Mouse (Mus musculus) B cell, adult 2 months (primary cell): ENCODE data around the gene Spc24.

Source experiments
- DNase-seq, 2 experiments: peaks; one replicate each; pipeline ENCODE4 v3.0.0; 2022

Spc24 gene

DNA sequence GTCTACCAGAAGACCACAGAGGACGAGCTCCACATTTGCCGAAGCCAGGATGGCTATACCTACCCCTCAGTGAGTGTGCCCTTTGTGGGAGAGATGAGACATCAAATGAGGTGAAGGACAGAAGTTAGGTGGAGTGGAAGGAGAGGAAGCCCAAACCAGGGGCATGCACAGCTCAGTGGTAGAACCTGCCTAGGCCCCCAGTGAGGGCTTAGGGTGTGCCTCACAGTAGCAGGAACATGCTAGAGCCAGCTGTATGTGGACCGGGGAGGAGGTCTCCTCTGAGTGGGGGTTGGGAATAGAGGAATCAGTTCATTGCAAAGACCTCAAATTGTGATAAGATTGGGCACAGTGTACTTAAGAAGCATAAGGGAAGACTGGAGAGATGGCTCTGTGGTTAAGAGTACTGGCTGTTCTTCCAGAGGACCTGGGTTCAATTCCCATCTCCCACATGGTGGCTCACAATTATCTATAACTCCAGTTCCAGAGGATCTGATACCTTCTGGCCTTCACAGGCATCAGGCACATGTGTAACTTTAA is 12.8 kb downstream of the Spc24 start:
- no peak for DNase-seq

DNA sequence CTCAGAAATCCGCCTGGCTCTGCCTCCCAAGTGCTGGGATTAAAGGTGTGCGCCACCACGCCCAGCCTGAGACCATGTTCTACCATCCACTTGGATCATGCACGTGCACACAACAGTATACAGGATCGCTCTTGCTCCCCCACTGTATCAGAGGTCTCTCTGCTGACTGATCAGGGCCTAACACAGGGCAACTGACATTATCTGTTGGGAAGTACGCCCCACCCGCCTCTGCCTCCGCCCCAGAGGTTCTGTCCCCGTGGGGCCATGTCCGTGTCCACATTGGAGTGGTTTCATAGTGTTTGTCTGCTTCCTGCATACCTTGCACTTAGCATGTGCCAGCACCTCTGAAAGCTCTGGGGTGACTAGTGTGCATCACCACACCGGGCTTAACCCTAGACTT is 18.6 kb downstream of the Spc24 start:
- DNase-seq = no peak

DNA sequence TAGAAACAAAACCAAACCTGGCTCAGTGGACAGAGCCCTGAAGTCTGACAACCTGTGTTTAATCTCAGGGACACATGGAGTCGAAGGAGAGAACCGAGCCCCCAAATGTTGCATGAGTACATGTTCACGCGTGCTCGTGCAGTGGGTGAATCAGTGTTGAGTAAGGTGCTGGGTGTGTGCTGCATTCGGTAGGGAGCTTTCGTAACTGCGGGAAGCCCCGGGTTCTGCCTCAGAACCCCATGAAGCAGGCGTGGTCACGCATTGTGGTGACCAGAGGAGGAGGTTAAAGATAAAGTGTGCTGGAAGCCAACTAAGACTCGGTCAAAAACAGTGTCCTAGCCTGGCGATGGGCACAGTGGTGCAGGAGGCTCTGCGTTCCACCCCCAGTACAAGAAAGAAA is 19.7 kb downstream of the Spc24 start:
- DNase-seq = no peak

DNA sequence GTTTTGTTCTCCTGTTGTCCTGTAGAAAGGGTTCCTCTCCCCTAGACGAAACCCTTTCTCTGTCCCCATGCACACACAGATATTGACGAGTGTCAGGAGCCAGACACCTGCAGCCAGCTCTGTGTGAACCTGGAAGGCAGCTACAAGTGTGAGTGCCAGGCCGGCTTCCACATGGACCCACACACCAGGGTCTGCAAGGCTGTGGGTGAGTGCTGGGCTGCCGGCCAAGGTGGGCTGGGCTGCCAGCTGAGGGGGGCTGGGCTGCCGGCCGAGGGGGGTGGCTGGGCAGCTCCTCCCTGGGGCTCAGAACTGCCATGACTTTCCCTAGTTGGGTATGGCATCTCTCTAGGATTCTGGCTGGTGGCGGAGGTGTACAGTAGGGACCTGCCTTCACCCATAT is 21.3 kb downstream of the Spc24 start:
- DNase-seq = no peak

DNA sequence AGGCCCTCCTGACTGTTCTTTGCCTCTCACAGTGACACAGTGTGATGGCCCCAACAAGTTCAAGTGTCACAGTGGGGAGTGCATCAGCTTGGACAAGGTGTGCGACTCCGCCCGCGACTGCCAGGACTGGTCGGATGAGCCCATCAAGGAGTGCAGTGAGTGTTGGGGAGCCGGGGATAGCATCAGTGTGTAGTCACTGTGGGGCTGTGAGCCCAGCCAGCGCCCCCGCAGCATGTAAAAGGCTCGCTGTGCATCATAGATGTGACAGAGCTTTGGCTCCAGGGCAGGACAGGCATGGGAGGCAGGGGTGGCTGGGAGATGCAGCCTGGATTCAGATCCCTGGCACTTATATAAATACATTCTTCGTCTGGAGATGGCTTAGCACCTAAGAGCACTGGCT is 22.9 kb downstream of the Spc24 start:
- no peak for DNase-seq

DNA sequence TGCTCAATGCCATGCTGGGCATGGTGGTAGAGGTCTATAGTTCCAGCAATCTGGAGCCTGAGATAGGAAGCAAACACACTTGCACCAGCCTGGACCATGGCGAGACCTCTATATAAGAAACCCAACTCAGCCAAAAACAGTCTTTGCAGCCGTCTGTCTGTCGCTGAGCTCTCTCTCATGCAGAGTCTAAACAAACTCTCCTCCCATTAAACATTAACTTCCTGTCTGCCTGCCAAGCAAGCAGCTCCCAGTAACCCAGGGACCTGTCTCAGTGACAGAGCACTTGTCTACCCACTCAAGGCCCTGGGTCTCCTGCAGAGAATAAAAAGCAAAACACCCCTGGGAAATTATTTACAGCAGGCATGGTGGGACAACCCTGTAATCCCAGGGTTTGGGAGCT is 23.5 kb downstream of the Spc24 start:
- no peak for DNase-seq

DNA sequence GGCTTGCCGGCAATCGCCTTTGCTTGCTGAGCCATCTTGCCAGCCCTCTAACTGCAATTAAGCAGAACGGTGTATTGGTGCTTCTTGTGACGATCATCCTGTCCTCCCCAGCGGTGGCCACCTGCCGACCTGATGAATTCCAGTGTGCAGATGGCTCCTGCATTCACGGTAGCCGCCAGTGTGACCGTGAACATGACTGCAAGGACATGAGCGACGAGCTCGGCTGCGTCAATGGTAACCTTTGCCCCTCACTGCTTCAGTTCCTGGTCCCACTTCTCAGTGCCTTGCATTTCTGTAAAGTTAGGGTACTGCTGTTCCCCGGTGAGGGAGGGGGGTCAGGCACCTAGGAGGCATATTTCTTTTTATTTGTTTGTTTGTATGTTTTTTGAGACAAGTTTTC is 25.0 kb downstream of the Spc24 start:
- DNase-seq = no peak

DNA sequence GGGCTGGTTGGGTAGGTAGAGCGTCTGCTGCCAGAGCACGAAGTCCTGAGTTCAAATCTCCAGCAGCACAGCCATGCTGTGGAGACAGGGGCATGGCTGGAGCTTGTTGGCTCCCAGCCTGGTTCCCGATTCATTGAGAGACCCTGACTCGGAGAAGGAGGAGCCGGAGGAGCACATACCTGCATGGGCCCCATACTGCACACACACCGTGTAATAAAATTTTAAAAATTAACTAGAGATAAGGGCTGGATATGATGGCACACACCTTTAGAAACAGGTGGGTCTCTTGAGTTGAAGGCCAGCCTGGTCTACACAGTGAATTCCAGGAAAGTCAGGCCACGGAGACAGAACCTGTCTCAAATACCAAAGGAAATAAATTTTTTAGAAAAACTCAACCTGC is 26.1 kb downstream of the Spc24 start:
- no peak for DNase-seq

DNA sequence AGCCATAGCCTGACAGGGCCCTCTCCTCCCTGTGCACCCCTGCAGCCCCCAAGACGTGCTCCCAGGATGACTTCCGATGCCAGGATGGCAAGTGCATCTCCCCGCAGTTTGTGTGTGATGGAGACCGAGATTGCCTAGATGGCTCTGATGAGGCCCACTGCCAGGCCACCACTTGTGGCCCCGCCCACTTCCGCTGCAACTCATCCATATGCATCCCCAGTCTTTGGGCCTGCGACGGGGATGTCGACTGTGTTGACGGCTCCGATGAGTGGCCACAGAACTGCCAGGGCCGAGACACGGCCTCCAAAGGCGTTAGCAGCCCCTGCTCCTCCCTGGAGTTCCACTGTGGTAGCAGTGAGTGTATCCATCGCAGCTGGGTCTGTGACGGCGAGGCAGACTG is 26.7 kb downstream of the Spc24 start:
- no peak for DNase-seq

DNA sequence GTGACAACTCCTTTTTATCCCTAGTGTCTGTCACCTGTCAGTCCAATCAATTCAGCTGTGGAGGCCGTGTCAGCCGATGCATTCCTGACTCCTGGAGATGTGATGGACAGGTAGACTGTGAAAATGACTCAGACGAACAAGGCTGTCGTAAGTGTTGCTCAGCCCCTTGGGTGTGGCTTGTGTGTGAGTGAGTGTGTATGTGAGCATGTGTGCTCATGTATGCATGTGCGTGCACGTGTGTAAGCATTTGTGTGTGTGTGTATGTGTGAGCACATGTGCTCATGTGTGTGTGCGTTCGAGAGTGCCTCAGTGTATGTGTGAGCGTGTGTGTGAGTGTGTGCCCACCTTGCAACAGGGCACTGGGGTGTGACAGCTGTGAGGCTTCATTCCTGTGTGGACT is 27.8 kb downstream of the Spc24 start:
- no peak for DNase-seq

DNA sequence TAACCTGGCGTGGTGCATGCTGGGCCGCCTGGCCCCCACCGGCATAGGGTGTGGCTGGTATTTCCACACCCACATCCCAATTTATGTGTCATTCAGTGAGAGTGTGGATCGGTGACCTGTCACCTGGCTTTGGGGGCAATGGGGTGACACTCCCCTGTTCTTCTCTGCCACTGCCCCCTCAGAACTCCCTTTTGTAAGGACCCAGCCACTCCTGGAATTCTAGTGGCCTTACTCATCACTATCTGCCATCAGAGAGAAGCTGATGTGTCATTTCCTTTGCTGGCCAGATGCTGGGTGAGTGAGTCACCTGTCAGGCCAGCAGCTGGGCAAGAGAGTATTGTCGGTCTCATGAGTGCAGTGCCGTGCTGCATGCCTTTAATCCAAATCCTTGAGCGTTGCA is 30.8 kb downstream of the Spc24 start:
- no peak for DNase-seq

DNA sequence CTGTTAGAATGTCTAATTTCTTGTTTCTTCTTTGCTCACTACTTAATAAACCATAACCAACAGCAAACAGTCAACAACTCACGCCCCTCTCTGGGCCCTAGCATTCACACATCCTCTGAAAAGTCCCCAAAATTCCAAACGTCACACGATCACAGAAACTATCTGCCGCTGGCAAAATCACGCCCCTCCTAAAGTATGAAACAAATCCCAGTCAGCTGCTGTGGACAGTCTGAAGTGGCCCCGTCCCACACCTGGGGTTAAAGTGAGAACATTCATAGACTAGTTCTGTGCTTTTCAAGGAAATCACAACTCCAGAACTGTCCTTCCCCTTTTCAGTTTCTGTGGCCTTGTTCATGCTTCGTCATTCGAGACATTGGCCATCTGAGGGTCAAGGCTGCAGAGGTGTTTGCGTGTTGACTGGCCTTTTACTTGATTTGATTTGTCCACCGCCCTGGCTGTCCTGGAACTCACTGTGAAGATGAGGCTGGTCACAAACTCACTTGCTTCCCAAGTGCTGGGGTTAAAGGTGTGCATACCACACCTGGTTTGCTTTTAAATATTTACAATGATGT is 31.8 kb downstream of the Spc24 start:
- DNase-seq = no peak

DNA sequence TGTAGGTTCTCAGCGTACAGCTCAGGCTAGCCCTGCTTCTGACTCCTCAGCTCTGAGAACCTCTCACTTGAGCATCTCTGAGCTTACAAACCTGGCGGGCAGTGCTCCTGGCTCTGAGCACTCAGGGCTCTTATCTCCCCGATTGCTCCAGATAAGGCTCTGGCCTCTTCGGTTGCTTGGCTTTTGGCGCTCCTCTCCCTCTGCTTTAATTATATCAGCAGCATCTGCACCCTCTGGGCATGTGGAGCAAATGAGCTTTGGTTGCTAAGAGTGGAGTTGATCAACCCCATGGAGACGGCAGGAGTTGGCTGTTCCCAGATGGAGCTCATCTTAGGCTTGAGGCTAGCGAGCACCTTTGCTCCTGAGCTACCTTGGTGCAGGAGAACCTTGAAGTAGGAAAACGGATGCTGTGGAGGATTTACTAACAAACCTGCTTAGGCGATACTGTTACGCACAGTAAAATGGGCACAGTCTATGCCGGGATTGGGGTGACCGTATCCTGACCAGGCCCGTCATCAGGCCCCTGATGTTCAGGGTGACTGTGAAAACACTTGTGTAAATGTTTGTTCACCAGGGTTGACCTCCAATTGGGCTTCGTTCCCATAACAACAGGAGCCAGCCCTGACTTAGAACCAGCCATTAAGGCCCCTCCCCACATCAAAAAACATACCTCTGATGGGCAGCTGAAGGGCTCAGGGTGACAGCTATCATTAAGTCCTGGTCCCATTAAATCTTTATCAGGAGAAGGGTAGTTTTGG is 33.7 kb downstream of the Spc24 start:
- no peak for DNase-seq

DNA sequence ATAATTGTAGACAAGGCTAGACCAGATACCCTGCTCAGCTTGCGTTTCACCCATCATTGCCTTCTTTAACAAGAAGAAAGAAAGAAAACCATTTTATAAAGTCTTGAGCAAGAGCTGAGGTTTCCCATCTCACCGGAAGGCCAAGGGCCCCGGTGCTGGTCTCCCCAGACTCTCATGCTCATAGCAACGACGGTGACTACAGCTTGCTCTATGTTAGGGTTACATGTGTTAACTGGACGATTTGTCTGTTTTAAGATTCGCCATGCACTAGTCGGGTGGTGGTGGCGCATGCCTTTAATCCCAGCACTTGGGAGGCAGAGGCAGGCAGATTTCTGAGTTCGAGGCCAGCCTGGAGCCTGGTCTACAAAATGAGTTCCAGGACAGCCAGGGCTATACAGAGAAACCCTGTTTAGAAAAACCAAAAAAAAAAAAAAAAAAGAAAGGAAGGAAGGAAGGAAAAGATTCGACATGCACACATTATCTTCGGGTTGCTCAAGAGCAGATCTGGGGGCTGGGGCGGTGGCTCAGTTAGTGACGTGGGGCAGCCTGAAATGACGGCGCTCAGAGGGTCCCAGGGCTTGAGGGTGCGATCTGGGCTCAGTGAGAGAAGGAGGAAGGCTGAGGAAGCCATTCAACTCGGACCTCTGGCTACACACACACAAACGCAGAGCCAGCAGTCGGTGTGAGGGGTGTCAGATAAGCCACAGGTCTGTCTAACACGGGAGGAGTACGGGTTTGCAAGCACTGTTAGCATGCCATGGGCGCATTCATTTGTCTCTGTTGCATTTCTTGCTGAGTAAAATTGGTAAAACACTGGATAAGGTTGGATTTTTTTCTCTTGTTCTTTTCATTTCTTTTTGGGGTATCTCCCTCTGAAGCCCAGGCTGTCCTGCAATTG is 34.6 kb downstream of the Spc24 start:
- no peak for DNase-seq

DNA sequence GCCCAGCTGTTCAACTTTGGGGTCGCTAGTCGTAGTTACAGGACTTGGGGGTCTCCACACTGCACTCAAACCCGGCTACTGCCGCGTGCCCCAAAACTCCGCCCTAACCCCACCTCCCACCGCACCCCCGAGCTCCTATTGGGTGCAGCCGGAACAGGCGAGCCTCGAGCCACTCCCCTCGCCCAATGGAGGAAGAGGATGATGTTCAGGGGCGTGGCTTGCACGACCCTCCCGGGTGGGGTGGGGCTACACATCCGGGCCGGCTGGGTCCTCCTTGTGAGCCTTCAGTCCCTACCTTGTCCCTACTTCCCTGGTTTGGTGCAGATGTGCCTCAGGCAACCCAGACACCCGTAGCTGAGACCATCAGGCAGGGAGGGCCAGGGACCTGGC is 36.0 kb downstream of the Spc24 start:
- DNase-seq = peak; percentile 84 to 85

DNA sequence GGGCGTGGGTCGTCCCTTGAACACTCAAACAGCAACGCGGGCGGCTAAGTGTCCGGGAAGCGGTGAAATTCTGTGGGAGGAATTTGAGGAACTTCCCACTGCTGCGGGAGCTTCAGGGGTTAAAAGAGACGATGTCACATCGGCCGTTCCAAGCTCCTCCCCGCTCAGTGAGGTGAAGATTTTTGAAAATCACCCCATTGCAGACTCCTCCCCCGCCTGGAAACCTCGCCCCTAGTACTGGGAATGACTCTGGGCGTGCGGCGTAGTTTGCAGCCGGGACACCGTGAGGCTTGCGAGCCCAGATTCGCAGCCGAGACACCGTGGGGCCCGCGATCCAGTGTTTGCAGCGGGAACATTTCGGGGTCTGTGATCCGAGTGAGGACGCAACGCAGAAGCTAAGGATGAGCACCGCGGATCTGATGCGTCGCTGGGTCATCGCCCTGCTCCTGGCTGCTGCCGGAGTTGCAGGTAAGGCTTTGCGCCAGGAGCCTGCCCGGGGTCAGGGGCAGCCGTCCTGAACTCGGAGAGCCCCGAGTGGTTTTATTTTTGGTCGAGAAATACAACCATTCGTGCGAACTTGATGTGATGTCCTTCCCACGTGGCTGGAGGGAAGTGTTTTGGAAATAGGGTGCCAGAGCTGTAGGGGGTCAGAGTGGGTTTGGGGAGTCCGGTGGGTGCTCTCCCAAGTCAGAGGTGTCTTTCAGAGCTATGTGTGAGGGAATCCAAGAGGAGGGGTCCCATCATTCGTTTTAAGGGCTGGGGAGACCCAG is 36.5 kb downstream of the Spc24 start, which contains the start of gene Ldlr:
Ldlr (plus strand) TSS at position 107 of the 770 bp plus-strand sequence.
- peak; percentile 54 to 58 for DNase-seq

DNA sequence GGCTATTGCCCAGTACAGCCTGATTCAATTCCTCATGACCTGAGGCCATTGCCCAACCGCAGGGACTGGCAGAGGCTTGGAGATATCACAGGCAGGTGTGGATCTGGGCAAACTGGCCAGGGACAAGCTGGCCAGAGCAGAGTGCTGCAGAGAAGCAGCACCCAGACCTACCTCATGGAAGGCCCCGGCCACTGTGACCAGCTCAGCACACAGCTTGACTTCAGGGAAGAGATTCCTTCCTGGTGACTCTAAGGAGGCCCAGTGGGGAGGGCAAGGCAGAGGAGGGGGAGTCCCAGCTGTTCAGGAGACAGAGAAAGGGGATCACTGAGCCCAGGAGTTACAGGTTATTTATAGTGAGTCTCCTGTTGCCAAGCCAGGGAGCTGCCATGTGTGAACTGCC is 39.1 kb downstream of the Spc24 start:
- no peak for DNase-seq

DNA sequence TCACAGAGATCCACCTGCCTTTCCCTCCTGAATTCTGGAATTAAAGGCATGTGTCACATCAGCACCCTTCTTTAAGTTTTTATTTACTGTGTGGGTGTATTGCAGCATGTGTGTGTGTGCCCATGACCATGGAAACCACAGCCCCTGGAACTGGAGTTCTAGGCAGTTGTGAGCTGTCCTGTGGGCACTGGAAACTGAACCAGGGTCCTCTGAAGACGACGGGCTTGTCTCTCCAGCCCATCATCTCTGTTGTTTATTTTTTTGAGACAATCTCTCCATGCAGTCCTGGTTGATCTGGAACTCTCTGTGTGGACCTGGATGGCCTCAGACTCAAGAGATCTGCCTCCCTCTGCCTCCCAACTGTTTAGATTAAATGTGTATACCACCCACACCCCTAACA is 43.1 kb downstream of the Spc24 start:
- DNase-seq = no peak

DNA sequence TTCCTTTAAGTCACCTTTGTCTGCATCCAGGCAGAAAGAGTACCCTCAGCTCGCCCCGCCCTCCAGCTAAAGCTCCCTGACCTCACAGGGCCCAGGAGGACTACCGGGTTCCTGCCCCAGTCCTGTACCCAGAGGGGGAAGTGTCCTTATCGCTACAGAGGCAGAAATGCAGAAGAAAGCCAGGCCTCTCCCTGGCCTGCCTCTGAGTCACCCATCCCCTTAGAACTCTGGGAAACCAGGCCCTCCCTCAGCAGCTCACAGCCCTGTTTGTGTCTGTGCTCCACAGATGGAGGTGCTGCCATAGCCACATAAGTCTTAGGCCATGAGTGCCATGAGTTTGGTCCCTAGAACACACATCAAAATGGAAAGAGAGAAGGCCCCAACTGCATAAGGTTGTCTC is 44.8 kb downstream of the Spc24 start:
- DNase-seq = peak in 1 of 2 experiments; percentile 10

DNA sequence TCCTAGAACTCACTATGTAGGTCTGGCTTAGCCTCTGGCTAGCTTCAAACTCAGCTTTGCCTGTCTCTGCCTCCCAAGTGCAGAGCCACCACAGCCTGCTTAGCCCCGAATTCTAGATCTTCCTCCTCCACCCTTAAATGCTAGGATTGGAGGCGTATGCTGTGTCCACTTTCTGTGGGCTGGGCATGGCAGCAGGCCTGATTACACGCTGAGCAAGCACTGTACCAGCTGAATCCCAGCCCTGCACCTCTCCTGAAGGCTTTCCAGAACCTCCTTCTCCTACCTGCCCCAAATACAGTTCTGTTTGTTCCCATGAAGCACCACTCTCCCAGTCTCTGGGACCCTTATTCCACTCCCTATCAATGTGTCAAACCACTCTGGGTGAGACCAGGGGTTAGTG is 50.8 kb downstream of the Spc24 start:
- DNase-seq = no peak

DNA sequence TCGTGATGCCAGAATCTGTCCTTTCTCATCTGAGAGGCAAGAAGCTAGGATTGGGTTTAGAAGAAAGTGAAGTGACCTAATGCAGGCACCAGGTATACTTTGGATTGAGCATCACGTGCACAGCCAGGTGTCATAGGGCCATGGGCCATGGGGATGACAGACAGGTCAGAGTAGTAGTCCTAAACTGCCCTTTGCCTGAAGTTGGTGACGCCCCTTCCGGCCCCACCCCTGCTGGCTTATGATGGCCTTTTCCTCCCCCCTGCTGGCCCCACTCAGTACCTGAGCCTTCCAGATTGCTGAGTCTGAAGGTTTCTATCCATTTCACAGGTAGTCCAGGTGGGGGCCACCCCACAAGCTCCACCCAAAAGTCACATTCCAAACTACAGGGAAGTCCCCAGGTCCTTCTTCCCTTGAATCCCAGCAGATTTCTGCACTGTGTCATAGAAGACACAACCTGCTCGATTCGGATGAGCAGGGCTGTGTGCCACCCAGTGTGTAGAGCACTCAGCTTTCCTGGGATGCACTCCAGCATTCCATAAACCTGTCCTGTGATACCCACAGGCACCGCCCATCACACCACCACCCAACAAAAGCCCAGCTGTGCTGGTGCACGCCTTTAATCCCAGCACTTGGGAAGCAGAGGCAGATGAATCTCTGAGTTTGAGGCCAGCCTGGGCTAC is 53.4 kb downstream of the Spc24 start:
- no peak for DNase-seq

DNA sequence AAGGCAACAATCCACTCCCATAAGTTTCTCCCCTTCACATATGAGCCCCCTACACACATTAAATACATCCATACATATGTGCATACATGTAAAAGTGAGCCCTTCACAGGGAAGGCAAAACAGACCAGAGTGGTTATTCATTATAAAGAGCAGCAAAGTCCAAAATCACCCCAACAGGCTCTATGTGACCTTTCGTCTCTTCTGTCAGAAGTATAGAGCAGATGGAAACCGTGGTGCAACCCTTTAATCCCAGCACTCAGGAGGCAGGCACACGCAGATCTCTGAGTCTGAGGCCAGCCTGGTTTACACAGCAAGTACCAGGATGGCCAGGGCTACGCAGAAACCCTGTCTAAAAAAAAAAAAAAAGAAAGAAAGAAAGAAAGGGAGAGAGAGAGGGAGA is 54.0 kb downstream of the Spc24 start:
- no peak for DNase-seq
